Mouse (Mus musculus): ENCODE measurements around the gene Apol9a.

DNA sequence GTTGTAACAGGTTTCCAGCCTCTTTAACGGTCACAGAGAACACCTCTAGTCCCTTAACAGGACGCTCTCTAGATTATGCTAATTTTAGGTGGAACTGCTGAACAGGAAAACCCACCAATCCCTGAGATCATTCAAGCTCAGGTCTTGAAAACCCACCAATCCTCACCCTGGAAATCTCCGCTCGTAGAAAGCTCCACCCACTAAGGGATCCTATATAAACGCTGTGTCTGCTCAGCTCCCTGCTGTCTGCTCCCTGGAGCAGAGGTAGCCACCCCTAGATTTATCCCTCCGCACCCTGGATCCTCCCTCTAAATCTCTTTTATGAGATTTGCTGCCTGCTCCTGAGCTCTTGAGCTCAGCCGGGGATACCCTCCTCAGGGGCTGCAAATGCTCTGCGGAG is 40.3 kb downstream of the Apol9a start:
- TF ChIP-seq CTCF (IDR thresholded peaks at IDR 0.05; ENCODE audit: low read depth) = no peak
- TF ChIP-seq EP300 (IDR thresholded peaks at IDR 0.05; ENCODE audit: low read depth) = no peak

All from liver, postnatal 0 days (tissue).